Mouse (Mus musculus): ENCODE measurements around the gene Tnfrsf14. TPM values are rescaled to one million over a fixed set of nuclear protein-coding genes. Genes with fewer than 3 reads are reported as not detected.

Tnfrsf14 gene
- polyA plus RNA-seq, 1 experiment from 2014 or later, result 8.0 TPM

GRCm38 (mm10) chr4:154946319-154946718 is 18.0 kb upstream of the Tnfrsf14 start:
- H3K9ac ChIP-seq, result no peak overlapping the region; the same call in 1 of the 2 replicates
- peak; percentile 89 for ATAC-seq (ENCODE audit: insufficient read depth, low FRiP score, low read depth)
- 4% methylated on average over 8 of the region's 8 CpGs for WGBS

GRCm38 (mm10) chr4:154944121-154944590 is 15.8 kb upstream of the Tnfrsf14 start:
- ATAC-seq (ENCODE audit: insufficient read depth, low FRiP score, low read depth), result peak; percentile 74; the same call in 1 of the 2 replicates
- H3K36me3 ChIP-seq, result no peaks in the 10 kb centered on the region
- no peaks in the 10 kb centered on the region for H3K9me3 ChIP-seq
- H3K27ac ChIP-seq, result no peak overlapping the region
- H3K4me2 ChIP-seq, result no peak overlapping the region
- peaks cover 10% of the 10 kb centered on the region for H3K4me1 ChIP-seq
- H3K27me3 ChIP-seq (replicated peaks), result peaks cover 10% of the 10 kb centered on the region
- no peak overlapping the region for H3K9ac ChIP-seq
- H3K4me3 ChIP-seq (replicated peaks), result no peak overlapping the region
- WGBS, result 38% methylated on average over 2 of the region's 2 CpGs

More at GRCm38 (mm10) chr4:154946319-154946718, 18.0 kb upstream of the Tnfrsf14 start:
- peaks cover 27% of the 10 kb centered on the region for H3K27me3 ChIP-seq (replicated peaks)
- peak overlapping the region; percentile 26 for H3K4me3 ChIP-seq (replicated peaks)
- peak overlapping the region; percentile 60 for H3K4me2 ChIP-seq
- H3K36me3 ChIP-seq, result no peaks in the 10 kb centered on the region
- no peak overlapping the region for H3K27ac ChIP-seq
- H3K4me1 ChIP-seq, result peaks cover 15% of the 10 kb centered on the region
- no peaks in the 10 kb centered on the region for H3K9me3 ChIP-seq

- Histone ChIP-seq H3K27ac (no peak overlapping the region), H3K4me2 (no peak overlapping the region), H3K4me3 (replicated peaks) (no peak overlapping the region), H3K27me3 (replicated peaks) (peaks cover 3% of the 10 kb centered on the region; the same call in 1 of the 2 replicates), H3K4me1 (peaks cover 4% of the 10 kb centered on the region), H3K9me3 (no peaks in the 10 kb centered on the region), H3K9ac (no peak overlapping the region), H3K36me3 (no peaks in the 10 kb centered on the region)
- 85% methylated on average over 6 of the region's 6 CpGs for WGBS
- no peak for ATAC-seq (ENCODE audit: insufficient read depth, low FRiP score, low read depth)
These were observed 15.1 kb upstream of the Tnfrsf14 start for GRCm38 (mm10) chr4:154943323-154944039.

GRCm38 (mm10) chr4:154942632-154943322 is 14.4 kb upstream of the Tnfrsf14 start:
- H3K27me3 ChIP-seq (replicated peaks), result no peaks in the 10 kb centered on the region
- H3K27ac ChIP-seq, result no peak overlapping the region
- no peaks in the 10 kb centered on the region for H3K36me3 ChIP-seq
- H3K4me3 ChIP-seq (replicated peaks), result no peak overlapping the region
- peaks cover 4% of the 10 kb centered on the region for H3K4me1 ChIP-seq
- ATAC-seq (ENCODE audit: insufficient read depth, low FRiP score, low read depth), result no peak
- H3K4me2 ChIP-seq, result no peak overlapping the region
- no peaks in the 10 kb centered on the region for H3K9me3 ChIP-seq
- H3K9ac ChIP-seq, result no peak overlapping the region
- 81% methylated on average over 10 of the region's 10 CpGs for WGBS

- H3K4me2 ChIP-seq, result no peak overlapping the region
- H3K4me1 ChIP-seq, result peaks cover 4% of the 10 kb centered on the region
- WGBS, result 85% methylated on average over 5 of the region's 5 CpGs
- H3K27me3 ChIP-seq (replicated peaks), result no peaks in the 10 kb centered on the region
- no peak overlapping the region for H3K9ac ChIP-seq
- no peak for ATAC-seq (ENCODE audit: insufficient read depth, low FRiP score, low read depth)
- H3K4me3 ChIP-seq (replicated peaks), result no peak overlapping the region
- no peaks in the 10 kb centered on the region for H3K36me3 ChIP-seq
- H3K27ac ChIP-seq, result no peak overlapping the region
- no peaks in the 10 kb centered on the region for H3K9me3 ChIP-seq
These were observed 13.5 kb upstream of the Tnfrsf14 start for GRCm38 (mm10) chr4:154941831-154942230.

- Histone ChIP-seq H3K9me3 (no peaks in the 10 kb centered on the region), H3K4me3 (replicated peaks) (no peak overlapping the region), H3K4me2 (no peak overlapping the region), H3K27ac (no peak overlapping the region), H3K9ac (no peak overlapping the region), H3K36me3 (no peaks in the 10 kb centered on the region), H3K27me3 (replicated peaks) (no peaks in the 10 kb centered on the region), H3K4me1 (no peaks in the 10 kb centered on the region)
- no peak for ATAC-seq (ENCODE audit: insufficient read depth, low FRiP score, low read depth)
- 81% methylated on average over 2 of the region's 2 CpGs for WGBS
These were observed 11.8 kb upstream of the Tnfrsf14 start for GRCm38 (mm10) chr4:154940156-154940555.

GRCm38 (mm10) chr4:154937746-154938145 is 9.4 kb upstream of the Tnfrsf14 start:
- Histone ChIP-seq H3K27me3 (replicated peaks) (no peaks in the 10 kb centered on the region), H3K4me1 (no peaks in the 10 kb centered on the region), H3K4me2 (no peak overlapping the region), H3K36me3 (no peaks in the 10 kb centered on the region), H3K9me3 (no peaks in the 10 kb centered on the region), H3K27ac (no peak overlapping the region), H3K9ac (no peak overlapping the region), H3K4me3 (replicated peaks) (no peak overlapping the region)
- 64% methylated on average over 1 of the region's 1 CpGs for WGBS
- no peak for ATAC-seq (ENCODE audit: insufficient read depth, low FRiP score, low read depth)

GRCm38 (mm10) chr4:154936542-154937255 is 8.3 kb upstream of the Tnfrsf14 start:
- no peak overlapping the region for H3K9ac ChIP-seq
- H3K9me3 ChIP-seq, result no peaks in the 10 kb centered on the region
- H3K4me1 ChIP-seq, result no peaks in the 10 kb centered on the region
- H3K4me2 ChIP-seq, result no peak overlapping the region
- WGBS, result 60% methylated on average over 8 of the region's 8 CpGs
- H3K36me3 ChIP-seq, result no peaks in the 10 kb centered on the region
- no peak for ATAC-seq (ENCODE audit: insufficient read depth, low FRiP score, low read depth)
- no peak overlapping the region for H3K4me3 ChIP-seq (replicated peaks)
- no peaks in the 10 kb centered on the region for H3K27me3 ChIP-seq (replicated peaks)
- H3K27ac ChIP-seq, result no peak overlapping the region

- 76% methylated on average over 7 of the region's 7 CpGs for WGBS
- no peak overlapping the region for H3K4me2 ChIP-seq
- ATAC-seq (ENCODE audit: insufficient read depth, low FRiP score, low read depth), result no peak
These were observed 7.4 kb upstream of the Tnfrsf14 start for GRCm38 (mm10) chr4:154935788-154936187.

GRCm38 (mm10) chr4:154934800-154935199 is 6.4 kb upstream of the Tnfrsf14 start:
- Histone ChIP-seq H3K4me1 (no peaks in the 10 kb centered on the region), H3K4me2 (no peak overlapping the region), H3K27me3 (replicated peaks) (no peaks in the 10 kb centered on the region), H3K27ac (no peak overlapping the region), H3K9me3 (no peaks in the 10 kb centered on the region), H3K9ac (no peak overlapping the region), H3K36me3 (no peaks in the 10 kb centered on the region), H3K4me3 (replicated peaks) (no peak overlapping the region)
- ATAC-seq (ENCODE audit: insufficient read depth, low FRiP score, low read depth), result no peak
- 88% methylated on average over 2 of the region's 2 CpGs for WGBS

More at GRCm38 (mm10) chr4:154935788-154936187, 7.4 kb upstream of the Tnfrsf14 start:
- Histone ChIP-seq H3K27me3 (replicated peaks) (no peaks in the 10 kb centered on the region), H3K4me1 (no peaks in the 10 kb centered on the region), H3K36me3 (no peaks in the 10 kb centered on the region), H3K4me3 (replicated peaks) (no peak overlapping the region), H3K9me3 (no peaks in the 10 kb centered on the region), H3K27ac (no peak overlapping the region), H3K9ac (no peak overlapping the region)

- no peaks in the 10 kb centered on the region for H3K36me3 ChIP-seq
- WGBS, result 56% methylated on average over 13 of the region's 13 CpGs
- no peak overlapping the region for H3K9ac ChIP-seq
- H3K27me3 ChIP-seq (replicated peaks), result no peaks in the 10 kb centered on the region
- H3K9me3 ChIP-seq, result no peaks in the 10 kb centered on the region
- H3K4me2 ChIP-seq, result no peak overlapping the region
- H3K4me1 ChIP-seq, result peaks cover 3% of the 10 kb centered on the region; the same call in 1 of the 2 replicates
- H3K27ac ChIP-seq, result no peak overlapping the region
- no peak overlapping the region for H3K4me3 ChIP-seq (replicated peaks)
- no peak for ATAC-seq (ENCODE audit: insufficient read depth, low FRiP score, low read depth)
These were observed 5.0 kb upstream of the Tnfrsf14 start for GRCm38 (mm10) chr4:154933306-154933907.
